Mouse (Mus musculus): ENCODE measurements around the gene Clec1a.

Clec1a gene

DNA sequence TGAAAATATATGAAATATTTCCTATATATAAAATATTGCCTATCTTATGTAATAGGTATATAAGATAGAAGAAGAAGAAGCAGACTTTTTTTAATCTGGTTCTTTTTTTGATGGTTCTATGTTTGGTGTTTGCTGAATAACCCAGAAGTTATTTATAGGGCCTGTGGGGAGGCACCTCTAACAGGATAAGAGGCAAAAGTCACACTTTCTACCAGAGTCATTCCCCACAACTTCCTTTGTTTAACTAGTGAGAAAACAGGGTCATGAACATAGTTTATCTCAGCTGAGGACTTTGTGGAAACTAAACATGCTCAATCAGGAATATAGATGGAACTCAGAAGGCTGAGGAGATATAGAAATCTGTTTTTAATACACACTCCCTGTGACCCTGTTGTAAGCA lies 45.8 kb downstream of the Clec1a start:
- no peak for ATAC-seq (ENCODE audit: low TSS enrichment)

DNA sequence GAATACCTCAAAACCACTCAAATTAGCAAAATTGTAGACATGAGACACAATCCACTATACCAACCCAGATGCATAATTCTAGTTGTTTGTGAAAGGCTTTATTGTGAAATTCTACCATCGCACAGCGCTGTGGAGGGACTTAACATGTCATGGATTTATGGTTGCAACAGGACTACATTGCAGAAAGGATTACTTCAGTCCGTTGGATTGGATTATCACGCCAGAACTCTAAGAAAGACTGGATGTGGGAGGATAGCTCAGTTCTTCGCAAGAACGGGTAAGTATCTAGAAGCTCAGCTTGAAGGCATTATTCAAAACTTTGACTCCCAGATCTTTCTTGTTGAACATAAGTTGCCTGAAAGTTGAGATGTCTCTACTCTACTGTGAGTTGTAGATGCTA lies 48.4 kb downstream of the Clec1a start:
- ATAC-seq (ENCODE audit: low TSS enrichment): no peak

DNA sequence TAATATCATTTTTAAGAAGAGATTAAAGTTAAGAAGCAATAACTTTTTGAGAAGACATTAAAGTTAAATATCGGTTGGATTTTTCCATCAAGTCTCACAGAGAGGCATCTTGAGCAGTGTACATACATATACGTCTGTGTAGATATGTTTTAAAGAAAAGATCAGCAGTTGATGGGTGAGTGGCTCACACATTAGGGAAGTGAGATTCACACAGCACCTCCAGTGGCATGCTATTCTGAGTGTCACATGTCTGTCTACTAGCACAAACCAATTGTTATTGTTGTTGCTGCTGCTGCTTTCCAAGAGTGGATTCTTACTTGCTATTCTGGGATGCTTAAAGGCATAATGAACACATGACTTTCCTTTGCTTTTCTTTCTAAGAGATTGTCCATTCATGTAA lies 49.4 kb downstream of the Clec1a start:
- ATAC-seq (ENCODE audit: low TSS enrichment): no peak

DNA sequence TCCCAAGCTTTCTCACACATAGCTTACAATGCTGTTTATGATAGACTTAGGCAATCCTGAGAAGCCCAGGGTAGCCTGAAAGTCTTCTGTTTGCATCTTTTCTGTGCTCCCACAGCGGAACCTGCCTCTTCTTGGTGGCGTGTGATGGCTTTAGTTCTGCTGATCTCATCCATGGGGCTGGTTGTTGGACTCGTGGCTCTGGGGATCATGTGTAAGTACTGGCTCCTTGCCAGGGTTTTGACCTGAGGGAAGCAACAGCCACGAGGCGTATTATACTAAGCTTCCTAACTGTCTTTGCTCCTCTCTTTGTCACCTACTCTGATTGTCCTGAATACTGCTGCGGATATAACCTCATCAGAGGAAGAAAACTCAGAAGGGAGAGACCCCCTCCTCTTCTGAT lies 51.9 kb downstream of the Clec1a start:
- ATAC-seq (ENCODE audit: low TSS enrichment): peak; percentile 38; the same call in 1 of the 2 replicates

DNA sequence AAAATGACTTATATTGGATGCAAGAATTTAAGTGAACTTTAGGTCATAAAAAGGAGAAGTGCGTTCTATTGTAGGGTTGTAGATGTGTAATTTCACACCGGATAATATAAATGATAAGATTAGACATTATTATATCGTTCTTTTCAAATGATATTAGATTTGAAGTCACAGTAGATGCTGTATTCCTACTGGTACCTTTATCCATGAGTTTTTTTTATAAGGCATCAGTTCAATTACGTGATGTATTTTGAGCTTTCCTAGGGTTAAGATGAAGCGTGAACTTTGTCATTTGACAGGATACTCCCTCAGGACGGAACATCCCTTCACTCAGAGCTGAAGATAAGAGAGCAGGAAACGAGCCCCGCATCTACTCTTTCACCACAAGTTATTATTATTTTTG lies 54.8 kb downstream of the Clec1a start, which contains the start of gene Clec1b:
TSS of gene Clec1b (plus strand) at position 301 of the 400 bp plus-strand sequence.
- no peak for ATAC-seq (ENCODE audit: low TSS enrichment)

DNA sequence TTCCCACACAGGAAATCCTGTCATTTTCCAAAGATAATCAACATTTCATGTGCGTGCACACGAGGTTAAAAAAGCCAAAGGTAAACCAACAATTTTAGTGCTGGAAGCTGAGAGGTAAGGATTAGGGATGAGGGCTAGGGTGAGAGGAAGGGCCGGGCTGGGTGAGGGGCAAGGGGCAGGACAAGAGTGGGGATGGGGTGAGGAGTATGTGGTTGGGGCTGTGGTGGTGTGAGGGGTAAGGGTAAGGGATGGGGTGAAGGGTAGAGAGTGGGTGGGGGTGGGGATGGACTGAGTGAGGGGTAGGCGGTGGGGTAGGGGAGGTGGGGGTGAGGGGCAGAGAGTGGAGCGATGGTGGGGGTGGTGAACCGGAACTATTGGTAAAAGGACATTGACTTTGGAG lies 58.1 kb downstream of the Clec1a start:
- ATAC-seq (ENCODE audit: low TSS enrichment): no peak

DNA sequence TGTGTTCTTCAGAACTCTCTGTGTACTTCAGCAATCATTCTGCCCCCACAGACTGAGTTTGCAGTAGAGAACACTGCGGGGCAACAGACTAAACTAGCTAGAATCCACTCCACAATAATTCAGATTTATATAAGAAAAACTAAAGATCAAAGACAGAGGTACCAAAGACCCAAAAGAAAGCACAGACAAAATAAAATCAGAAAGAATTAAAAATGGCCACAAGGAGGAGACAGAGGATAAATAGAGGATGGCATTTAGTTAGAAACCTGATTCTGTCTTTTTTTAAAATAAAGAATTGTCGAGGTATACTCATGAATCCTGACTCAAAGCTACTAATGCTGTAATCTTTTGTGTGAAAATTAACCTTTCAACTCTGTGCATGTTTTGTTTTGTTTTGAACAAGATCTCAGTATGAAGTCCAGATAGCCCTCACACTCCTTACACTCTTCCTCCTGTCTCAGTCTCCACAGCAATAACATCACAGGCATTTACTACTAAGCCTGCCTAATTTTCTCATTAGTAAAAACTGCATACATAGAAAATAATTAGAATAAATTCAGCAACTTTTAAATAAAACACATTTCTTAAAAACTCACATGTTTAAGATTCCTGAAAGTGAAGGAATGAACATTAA lies 58.6 kb downstream of the Clec1a start:
- peak; percentile 69 for ATAC-seq (ENCODE audit: low TSS enrichment)

DNA sequence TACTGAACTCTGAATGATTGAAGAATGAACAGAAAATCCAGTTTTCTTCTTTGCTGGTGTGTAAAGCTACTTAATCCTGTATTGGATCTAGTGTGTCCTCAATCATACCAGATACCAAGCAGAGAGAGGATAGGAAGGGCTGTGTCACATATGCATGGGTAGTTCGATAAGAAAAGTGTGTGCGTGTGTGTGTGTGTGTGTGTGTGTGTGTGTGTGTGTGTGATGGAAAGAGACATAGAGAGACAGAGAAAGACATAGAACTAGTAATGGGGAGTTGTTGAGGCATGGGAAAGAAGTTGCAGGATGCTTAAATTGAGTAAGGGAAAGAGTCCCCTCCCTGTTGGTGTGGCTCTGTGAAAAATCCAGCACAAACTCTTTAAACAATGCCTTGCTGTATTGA lies 66.0 kb downstream of the Clec1a start, which contains the start of gene Clec12b:
TSS of gene Clec12b (minus strand) at position 101 of the 400 bp plus-strand sequence.
- no peak for ATAC-seq (ENCODE audit: low TSS enrichment)

DNA sequence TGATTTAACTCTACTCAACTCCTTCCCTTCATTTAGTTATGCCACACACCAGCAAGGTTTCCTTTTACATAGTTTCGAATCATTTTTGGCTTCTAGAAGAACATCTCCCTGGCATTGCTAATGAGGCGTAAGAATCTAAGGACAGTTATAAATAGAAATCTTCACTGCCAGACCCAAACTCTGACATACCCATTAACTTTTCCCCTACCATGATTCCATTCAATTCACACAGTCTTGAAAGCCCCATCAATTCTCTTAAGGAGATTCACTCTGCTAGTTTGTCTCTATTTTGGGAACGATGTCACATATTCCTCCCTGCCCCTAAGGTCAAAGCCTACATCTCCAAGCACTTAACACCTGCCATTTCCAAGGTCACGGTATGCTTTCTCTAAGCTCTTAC lies 66.8 kb downstream of the Clec1a start:
- ATAC-seq (ENCODE audit: low TSS enrichment): no peak

DNA sequence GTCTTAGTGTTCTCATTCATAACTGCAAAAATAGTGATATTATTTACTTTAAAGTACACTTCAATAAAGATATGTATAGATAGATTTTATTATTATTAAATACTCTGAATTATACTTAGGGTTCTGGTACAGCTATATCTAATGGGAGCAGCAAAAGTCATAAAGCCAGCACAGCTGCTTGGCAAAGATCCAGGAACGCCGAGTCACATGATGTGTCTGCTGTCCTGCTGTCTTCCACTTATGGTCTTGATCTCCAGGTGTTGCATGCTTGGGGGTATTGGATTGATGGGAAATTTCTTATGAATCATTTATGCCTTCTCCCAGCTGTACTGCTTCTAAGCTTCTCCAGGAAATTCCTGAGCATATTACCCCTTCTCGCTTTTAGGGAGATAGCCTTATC lies 68.3 kb downstream of the Clec1a start:
- no peak for ATAC-seq (ENCODE audit: low TSS enrichment)

DNA sequence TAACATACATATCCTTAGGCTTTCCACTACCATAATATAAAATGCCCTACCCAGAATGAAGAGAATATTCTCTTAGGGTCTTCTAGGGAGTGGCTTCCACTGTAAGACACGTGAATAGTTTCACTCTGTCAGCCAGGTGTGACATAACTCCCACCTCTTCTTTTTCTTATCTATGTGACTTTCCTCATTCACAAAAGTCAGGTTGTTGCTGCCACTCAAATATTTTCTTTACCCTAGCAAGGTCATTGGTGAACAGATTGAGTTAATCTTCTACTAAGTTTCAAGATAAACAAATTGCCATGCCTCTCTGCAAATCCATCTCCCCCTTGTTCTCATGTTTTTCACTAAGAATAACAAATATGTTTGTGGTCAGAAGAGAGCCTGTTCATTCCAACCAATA lies 70.1 kb downstream of the Clec1a start:
- ATAC-seq (ENCODE audit: low TSS enrichment): no peak

DNA sequence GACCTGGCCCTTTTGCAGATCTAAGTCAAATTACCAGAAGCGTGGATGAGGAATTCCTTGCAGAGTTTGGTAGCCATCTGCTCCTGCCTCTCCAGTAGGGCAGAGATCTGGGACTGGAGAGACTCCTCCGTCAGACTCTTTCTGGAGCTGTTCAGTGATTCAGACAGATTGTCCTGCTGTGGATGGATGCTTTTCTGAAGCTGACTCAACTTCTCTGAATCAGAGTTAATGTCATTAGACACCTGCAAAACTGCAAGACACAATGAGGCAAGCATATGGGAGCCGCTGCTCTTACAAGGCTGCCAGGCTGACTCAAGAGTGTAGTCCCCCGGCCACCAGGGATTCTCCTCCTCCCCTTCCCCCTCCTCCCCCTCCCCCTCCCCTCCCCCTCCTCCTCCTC lies 71.3 kb downstream of the Clec1a start:
- peak; percentile 62; the same call in 1 of the 2 replicates for ATAC-seq (ENCODE audit: low TSS enrichment)

DNA sequence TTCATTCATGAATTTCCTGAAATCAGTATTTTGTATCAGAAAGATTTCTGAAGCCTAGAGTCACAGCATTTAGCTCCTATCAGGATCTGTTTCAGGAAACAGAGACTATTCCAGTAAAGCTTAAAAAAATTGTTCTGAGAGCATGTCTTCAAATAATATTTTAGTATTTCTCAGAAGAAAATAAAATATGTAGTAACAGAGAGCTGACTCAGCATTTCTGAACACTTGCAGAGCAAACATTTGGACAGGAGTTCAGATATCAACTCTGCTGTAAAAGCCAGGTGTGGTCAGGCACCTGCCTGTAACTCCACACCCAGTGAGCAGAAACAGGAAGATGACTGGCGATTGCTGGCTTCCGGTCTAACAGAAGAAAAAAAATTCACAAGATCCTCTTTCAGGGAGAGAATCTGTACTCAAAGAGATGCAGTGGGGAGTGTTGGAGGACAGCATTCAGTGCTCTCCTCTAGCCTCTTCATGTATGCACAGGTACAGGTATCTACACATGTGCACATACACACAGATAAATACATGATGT lies 76.8 kb downstream of the Clec1a start:
- ATAC-seq (ENCODE audit: low TSS enrichment): no peak
